Mouse (Mus musculus): ENCODE results near the gene Pla2g2d.

The Pla2g2d gene

GRCm38 (mm10) chr4:138775435-138775834 is at the start of gene Pla2g2d:
TSS of gene Pla2g2d (plus strand) at chr4:138775735.
- no peak for DNase-seq

- no peak for DNase-seq
Observed at GRCm38 (mm10) chr4:138725751-138726150, 49.8 kb upstream of the Pla2g2d start.

- DNase-seq = no peak
Observed at GRCm38 (mm10) chr4:138729018-138729703, 46.4 kb upstream of the Pla2g2d start.

DNA sequence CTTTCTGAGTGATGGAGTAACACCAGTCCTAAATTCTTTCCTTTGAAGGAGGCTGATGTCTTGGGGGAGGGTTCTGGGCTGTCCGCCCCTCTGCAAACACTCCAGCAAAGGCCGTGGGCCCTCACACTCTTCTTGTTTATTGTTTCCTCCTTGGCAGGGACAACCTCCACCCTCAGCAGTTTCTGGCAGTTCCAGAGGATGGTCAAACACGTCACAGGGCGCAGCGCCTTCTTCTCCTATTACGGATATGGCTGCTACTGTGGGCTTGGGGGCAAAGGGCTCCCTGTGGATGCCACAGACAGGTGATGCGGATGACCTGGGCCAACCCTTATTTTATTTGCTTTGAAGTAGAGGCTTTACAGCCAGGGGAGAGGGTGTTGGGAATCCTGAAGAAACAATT is 41.4 kb upstream of the Pla2g2d start:
- DNase-seq = no peak

DNA sequence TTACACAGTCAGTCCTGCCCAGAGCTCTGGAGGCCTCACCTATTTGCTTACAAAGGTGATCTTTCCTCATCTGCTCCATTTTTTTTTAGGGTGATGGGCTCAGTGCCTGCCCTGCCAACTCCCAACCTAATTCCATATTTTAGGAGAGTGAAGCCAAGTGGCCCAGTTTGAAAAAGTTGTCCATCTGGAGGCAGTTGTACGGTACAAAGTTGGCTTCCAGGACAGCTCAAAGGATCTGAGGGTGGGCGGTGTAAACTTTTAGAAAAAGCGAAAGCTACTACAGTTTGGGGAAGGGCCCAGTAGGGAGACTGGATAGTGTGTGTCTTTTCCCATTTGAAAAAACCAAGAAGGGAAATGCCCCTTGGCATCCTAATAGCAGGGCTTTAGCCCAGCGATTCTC is 40.7 kb upstream of the Pla2g2d start:
- DNase-seq = no peak

DNA sequence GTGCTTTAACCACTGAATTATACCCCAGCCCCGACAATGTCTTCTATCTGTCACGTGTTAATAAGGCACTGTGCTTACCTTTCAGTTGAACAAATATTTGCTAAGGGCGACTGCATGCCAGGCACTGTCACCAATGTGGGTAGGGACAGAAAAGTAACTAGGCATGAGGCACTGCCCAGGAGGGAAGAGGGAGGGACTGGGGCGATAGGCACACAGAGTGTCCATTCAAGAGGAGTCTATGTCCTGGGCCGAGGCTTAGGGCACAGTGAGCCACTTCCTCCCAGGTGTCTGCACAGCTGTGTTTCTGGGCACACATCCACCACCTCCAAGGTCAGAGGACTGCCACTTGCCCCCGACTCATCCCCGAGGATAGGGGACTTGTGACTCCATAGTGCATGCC is 38.5 kb upstream of the Pla2g2d start, which contains the start of gene Ubxn10:
Ubxn10 (minus strand) TSS at position 137 of the 400 bp plus-strand sequence.
- no peak for DNase-seq

GRCm38 (mm10) chr4:138739136-138739851 is 36.2 kb upstream of the Pla2g2d start:
- DNase-seq = no peak

- no peak for DNase-seq
Observed at GRCm38 (mm10) chr4:138745884-138746283, 29.7 kb upstream of the Pla2g2d start.

- DNase-seq = no peak
Observed at GRCm38 (mm10) chr4:138746866-138747265, 28.7 kb upstream of the Pla2g2d start.

GRCm38 (mm10) chr4:138747851-138748250 is 27.7 kb upstream of the Pla2g2d start:
- peak; percentile 55 for DNase-seq

GRCm38 (mm10) chr4:138748369-138749072 is 27.0 kb upstream of the Pla2g2d start:
- peak; percentile 44 for DNase-seq

DNA sequence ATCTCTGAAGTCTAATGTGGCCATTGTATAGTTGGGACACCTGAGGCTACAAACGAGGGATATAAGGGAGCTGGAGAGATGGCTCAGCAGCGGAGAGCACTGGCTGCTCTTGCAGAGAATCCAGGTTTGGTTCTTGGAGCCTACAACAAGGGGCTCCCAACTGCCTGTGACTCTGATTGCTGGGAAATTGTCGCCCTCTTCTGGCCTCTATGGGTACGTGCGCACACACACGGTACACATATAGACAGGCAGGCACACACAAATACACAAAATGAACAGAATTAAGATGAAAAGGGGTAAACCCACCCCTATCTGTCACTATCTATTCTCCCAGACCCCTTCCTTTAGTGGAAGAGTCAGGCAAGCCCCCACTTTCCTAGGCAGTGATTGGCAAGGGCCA is 22.9 kb upstream of the Pla2g2d start:
- no peak for DNase-seq

GRCm38 (mm10) chr4:138753608-138754007 is 21.9 kb upstream of the Pla2g2d start:
- no peak for DNase-seq

GRCm38 (mm10) chr4:138754432-138754831 is 21.1 kb upstream of the Pla2g2d start:
- no peak for DNase-seq

DNA sequence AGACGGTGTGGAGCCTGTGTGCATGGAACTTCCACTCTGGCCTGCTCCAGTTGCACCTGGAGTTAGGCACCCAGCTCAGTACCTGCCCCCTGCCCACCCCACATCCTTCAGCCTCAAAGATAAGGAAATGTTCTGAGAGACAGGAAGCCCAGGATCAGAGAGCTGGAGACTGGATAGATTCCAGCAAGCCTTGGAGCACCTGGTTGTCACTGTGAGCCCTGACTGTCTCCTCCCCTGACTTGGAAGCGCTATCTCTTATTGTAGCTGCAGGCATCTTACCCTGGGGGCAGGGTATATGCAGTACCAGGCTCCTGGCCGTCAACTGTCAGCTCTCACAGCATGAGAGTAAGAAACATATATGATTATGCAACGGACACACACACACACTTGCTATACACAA is 20.1 kb upstream of the Pla2g2d start:
- DNase-seq = no peak

GRCm38 (mm10) chr4:138755983-138756382 is 19.6 kb upstream of the Pla2g2d start:
- no peak for DNase-seq

GRCm38 (mm10) chr4:138757416-138757815 is 18.1 kb upstream of the Pla2g2d start, which contains the start of gene Pla2g2f:
TSS of gene Pla2g2f (minus strand) at chr4:138757626.
- no peak for DNase-seq

GRCm38 (mm10) chr4:138762266-138762665 is 13.3 kb upstream of the Pla2g2d start:
- no peak for DNase-seq

GRCm38 (mm10) chr4:138771970-138772369 is 3.6 kb upstream of the Pla2g2d start:
- DNase-seq = no peak

- no peak for DNase-seq
Observed at GRCm38 (mm10) chr4:138772386-138772785, 3.1 kb upstream of the Pla2g2d start.

DNA sequence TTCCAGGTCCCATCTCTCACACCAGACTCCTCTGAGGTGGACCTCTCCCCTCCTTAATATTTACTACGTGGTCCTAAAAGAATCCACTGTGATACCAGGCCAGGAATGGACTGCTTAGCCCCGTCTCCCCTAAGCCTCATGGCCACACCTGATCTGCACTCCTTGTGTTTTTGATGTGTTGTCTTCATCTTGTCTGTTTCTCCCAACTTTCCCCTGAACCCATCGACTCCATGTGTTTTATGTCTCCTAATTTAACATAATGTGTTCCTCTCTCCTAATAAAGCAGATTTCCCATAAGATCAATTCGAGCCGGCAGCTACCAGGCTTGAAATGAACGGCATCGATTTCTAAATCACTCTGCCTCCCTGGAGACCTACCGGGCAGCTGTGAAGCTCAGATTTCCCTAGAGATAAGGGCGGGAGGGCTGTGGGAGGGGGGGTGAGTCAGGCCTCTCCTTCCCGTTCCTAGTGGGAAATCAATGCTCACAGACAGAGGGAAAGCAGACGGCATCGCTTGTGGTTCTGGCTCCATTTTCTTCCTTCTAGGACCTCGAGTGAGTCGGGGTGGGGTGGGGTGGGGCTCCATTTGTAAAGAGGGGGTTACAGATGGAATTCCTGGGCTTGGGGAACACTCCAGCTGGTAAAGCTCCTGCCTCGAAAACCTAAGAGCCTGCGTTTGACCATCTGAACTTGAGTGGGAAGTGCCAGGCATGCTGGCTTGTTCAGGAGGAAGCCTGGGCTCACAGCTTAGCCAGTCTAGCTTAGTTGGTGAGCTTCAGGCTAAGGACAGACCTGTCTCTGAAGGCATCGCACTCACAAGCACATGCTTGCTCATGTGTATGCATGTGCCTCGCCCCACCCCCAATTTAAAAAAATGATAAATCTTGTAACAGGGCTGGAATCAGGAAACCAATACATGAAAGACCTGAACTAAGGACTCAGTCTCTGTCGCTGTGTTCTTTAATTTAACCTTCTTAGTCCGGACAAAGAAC is 2.2 kb downstream of the Pla2g2d start:
- no peak for DNase-seq

- DNase-seq = no peak
Observed at GRCm38 (mm10) chr4:138780300-138780699, 4.8 kb downstream of the Pla2g2d start.

Data from thymus, postnatal 4 days (tissue).